Mouse (Mus musculus): ENCODE measurements around the gene Dclre1a.

Gene Dclre1a

DNA sequence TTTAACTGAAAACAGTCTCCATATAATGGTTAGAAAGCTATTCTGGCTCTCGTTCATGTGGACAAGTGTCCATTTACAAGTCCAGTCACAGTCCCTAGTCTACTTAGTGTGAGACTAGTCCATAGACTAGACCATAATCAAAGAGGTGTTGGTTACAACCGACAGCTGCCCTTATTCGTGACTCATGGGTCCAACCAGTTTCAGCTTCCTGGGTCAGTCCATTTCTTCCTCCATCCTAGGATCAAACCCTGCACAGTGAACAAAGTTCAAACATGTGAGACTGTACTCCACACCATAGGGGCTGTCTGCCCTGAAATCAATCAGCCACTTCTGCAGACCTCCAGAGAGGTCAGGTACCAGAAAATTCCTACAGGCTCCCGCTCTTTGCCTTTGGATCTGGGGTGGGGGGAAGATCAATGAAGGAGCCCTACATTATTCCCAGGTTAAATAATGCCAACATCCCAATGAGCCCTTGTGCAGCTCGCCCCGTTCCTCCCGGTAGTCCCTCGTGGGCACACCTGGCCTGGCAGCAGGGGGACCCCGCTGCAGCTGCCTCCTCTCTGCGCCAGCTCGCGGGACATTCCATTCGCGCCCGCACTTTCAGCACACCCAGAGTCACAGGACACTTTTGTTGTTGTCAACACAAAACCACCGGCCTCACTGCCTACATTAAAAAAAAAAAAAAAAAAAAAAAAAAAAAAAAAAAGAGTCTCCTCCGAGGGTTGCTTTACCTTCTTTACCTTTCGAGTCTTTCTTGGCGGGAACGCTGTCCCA, at the start of gene Dclre1a:
Dclre1a (minus strand) TSS at position 767 of the 774 bp plus-strand sequence.
- peak; percentile 78 to 85 for DNase-seq

DNA sequence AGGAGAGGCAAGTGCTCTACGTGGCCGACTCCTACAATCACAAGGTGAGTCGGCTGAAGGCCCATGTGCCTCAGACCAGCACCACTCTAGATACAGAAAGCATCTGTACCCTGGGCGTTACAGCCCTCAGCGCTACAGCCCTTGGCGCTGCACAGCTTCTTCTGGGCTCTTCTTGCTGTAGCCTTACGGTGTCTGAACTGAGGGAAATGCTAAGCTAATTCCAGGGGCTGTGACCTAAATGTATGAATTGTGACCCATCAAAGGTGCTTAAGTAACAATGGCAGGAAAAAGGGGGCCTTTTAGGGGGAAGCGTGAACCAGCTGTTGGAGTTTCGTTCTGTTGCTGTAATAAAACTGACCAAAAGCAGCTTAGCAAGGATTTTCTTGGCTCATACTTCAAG, 44.5 kb upstream of the Dclre1a start:
- no peak for DNase-seq

DNA sequence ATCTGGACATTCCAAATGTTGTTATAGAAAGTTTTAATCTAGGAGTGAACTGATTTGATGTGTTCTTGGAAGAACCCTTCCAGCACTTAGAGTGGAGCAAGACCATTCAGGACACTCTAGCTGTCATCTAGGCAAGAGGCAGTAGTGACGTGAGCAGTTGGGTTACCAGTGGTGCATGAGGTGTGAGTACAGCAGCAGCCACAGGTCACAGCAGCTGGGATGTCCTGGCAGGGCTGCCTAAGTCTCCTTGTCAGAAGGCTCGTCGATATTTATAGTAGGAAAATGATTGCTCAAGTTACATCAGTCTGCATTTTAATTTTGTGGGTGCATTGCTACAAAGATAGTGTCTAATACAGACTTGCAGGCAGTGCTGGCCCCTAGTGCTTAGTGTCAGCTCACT, 42.2 kb upstream of the Dclre1a start:
- no peak for DNase-seq

DNA sequence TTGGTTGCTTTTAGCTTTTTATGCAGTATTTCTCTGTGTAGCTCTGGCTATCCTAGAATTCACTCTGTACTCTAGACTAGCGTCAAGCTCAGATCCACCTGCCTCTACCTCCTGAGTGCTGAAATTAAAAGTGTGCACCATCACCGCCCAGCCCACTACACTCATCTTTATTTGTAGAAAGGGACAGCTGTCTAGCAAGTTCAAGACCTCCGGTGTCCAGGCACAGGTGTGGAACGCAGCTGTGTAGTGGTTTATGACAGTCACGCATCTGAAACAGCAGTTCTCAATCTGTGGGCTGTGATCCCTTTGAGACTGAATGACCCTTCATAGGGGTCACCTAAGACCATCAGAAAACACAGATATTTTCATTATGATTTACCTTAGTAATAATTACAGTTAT, 41.4 kb upstream of the Dclre1a start:
- DNase-seq, result no peak

DNA sequence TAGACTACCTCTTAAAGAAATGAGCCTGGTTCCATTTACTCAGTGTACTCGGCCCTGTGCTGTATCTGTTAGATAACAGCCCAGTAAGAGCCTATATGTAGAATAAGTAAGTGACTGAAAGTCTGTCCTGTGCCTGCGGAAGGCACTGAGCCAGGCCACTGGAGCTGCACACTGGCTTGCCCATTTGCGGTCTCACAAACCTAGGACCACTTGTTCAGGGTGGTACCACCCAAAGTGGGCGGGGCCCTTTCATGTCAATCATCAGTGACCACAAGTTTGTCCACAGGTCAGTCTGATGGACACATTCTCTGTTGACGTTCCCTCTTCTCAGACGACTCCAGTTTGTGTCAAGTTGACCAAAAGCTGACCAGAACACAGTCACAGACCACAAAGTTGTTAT, 41.0 kb upstream of the Dclre1a start:
- no peak for DNase-seq

DNA sequence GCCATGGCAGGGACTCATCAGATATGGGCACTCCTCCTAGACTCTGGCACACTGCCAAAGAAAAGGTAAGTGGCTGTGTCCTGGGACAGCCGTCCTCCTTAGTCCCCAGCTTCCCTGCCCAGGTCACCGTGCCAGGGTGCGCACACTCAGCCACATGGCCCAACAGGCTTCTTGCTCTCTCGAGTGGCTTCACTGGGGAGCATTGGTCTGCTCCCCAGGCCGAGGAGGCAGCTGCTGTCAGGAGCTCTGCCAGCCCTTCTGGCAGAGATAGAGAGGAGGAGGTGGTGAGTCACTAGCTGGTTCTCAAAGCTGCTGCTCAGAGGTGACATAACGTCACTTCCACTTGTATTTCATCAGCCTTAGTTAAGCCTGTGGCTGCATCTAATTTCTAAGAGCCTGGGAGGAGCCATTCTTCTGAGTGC, 40.2 kb upstream of the Dclre1a start:
- peak; percentile 12 to 46 for DNase-seq

DNA sequence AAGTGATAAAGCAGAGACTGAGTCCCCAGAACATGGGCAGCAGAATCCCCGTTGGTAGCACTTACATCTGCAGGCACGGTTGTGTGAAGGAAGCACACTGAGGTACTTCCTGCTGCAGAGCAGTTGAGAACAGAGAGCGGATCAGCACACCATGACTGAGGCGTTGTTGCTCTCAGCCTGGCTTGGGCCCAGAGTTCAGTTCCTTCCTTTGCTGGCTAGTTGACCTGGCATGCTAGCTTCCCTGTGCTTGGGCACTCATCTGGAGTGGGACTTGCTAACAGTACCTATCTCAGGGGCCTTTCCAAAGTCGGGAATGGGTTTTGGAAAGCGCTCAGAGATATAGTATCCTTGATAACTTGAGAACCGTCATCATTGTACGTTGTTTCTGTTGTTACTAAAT, 38.3 kb upstream of the Dclre1a start:
- no peak for DNase-seq

DNA sequence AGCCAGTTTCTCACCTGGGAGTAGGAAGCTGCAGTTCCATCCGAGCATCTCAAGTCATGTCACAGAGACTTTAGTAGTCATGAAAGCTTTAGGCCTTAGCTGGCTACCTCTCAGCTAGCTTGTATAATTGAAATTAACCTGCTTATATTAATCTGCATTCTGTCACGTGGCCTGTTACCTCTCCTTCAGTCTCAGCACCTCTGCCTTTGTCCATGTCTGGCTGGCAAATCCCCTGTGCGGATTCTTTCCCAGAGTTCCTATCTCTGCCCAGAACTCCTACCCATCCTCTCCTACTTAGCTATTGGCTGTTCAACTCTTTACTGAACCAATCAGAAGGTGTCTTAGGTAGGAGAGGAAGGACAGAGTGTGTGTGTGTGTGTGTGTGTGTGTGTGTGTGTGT, 36.3 kb upstream of the Dclre1a start:
- no peak for DNase-seq

DNA sequence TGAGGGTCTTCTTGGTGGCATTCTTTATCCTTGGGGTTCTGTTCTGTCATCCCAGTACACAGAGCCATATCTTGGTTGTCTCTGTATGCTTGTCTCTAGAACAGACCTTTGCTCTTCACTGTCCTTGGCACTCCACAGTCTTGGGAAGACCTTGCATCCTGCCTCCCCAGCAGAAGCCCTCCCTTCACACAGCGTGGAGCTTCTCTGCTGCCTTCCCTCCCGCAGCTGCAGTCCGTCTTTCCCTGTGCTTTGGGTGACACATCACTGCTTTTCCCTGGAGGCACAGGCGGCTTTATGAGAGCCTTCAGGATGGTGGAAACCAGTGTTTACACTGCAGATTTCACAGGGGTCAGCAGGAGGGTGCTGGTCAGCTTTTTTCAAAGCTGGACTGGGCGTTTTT, 35.8 kb upstream of the Dclre1a start:
- peak in 1 of 2 experiments; percentile 58 for DNase-seq

DNA sequence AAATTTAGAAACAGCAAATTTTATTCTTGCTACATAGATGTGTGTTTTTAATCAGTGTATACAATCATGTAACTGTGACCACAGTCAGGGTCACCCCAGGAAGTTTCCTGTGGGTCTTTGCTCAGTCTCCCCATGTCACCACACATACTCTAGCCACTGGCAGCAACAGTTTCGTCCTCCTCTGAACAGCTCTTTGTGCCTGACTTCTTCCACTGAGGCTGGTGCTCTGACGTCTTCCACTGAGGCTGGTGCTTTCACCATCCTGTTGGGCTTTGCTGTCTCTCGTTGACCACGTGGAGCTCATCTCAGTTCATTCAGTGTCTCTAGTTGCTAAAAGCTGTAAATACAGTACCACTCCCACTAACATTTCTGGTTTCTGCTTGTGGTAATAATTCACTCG, 34.0 kb upstream of the Dclre1a start:
- DNase-seq, result no peak

DNA sequence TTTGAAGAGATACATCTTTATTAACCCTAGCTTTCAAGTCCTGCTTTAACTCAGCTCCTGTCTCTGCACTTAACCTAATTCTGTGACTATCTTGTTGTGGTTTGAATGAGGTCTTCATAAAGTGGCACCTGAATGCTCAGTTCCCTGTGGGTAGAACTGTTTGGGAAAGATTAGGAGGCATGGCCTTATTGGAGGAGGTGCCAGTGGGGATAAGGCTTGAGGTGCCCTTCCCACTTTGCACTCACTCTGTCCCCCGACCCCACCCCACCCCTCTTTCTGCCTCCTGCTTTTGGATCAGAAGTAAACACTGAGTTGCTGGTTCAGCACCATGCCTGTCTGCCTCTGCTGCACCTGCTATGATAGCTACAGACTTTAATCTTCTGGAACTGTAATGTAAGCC, 29.8 kb upstream of the Dclre1a start:
- DNase-seq, result no peak

DNA sequence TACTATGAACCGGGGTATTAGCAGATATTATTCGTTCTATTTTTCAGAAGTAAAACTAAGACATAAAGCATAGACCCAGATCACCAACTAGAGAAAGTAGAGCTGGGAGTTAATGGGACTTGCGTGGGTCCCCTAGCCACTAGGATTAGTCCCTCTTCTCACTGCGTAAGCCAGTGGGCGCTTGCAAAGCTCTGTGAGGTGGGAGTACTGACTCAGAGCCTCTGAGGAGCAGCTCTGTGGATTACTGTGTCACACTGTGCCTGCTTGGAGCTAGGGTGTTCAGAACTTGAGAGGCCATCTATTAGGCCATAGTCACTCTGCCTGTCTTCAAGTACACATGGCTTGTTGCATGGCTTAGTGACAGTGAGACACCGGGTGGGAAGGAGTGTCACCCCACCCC, 25.2 kb upstream of the Dclre1a start:
- DNase-seq, result no peak

DNA sequence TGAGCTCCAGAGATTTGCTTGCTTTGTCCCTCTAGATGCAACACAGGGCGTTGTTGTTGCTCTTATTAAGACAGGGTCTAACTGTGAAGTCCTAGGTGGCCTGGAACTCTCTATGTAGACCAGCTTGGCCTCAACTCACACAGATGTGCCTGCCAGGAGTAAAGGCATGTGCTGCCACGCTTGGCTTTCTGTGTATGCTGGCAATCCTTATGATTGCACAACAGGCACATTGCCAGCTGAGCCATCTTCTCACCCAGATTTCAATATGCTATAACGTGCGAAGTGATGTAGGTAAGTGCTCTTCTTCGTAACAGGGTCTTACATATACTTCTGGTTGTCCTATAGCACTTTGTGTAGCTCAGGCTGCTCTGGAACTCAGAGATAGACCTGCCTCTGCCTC, 23.9 kb upstream of the Dclre1a start:
- DNase-seq, result no peak

DNA sequence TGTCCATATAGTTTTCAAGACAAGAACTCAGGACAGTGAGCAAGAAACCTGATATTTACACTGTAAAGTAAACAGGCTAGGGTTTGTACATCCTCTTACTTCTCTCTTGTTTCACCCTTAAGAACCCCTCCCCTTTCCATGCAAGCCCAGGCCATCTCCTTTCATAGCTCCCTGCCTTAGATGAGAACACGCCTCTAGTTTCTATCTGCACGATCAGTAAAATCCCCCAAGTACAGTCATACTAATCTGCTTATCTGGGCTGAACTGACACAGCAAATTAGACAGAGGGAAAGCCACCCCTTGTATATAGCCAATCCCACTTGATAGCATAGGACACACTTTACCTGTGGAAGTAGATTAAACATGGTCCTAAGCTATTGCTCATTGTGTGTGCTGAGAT, 23.2 kb upstream of the Dclre1a start:
- no peak for DNase-seq

DNA sequence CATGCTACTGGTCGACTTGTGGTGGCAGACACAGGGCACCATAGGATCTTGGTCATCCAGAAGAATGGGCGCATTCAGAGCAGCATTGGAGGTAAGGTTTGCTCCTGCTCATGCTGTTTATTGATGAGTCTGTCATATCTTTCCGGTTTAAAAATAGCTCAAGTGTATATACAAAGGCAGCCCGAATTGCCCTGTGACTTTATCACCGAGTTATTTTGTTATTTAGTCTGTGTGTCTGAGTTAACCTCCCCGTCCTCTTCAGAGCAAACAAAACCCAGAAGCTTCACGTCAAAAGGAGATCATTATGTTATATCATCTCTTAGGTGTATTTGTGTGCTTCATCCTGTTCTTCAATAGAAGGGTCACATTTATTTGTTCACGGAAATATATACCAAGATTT, 22.8 kb upstream of the Dclre1a start:
- DNase-seq, result no peak

DNA sequence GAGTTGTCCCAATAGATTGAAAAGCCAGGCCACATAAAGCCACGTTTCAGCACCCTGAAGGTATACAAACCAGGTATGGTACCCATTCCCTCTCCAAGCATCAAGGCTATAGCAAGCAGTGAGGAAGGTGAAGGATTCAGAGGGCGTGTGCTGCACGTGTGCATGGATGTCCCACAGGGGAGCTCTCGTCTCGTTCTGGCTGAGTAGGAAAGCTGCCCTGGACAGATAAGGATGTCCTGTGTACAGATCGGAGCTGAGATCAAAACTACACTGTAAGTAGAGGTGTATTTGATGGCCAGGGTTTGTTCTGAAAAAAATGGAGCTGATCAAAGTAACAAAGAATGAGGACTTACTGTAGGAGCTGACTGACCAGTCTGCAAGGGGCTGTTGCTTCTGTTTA, 18.9 kb upstream of the Dclre1a start:
- DNase-seq, result no peak

DNA sequence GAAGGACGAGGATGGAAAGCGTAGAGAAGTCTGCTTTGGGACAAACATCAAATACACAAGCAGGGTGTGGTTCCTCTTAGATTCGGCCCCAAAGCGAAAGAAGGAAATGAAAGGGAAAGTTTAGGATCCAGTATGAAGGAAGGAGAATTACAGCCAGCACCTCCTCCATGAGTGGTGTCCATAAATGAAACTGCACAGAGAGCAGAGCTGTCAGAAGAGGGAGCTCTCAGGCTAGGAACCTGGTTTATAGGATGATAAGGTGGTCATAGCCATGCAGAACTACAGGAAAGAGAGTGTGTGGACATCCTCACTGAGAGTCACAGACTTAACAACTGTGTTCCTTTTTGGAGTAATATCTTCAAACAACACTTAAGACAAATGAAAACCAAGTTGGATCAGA, 18.0 kb upstream of the Dclre1a start:
- DNase-seq, result peak; percentile 43 to 71

DNA sequence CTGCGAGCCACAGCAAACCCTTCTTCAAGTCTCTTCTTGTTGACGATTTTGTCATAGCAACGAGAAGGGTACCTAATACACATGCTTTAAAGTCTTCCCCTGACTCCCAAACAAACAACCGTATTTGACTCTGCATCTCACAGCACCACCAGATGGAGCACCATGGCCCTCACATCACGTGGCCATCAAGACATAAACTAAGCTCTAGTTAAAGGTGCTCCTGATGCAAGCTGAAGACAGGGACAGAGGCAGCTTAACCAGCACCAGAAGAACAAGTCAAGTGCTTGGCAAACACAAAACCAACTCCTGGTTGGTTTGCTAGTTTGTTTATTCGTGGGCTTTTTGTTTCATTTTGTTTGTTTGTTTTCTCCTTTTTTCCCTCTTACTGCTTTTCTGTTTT, 17.3 kb upstream of the Dclre1a start:
- peak; percentile 27 to 44 for DNase-seq

DNA sequence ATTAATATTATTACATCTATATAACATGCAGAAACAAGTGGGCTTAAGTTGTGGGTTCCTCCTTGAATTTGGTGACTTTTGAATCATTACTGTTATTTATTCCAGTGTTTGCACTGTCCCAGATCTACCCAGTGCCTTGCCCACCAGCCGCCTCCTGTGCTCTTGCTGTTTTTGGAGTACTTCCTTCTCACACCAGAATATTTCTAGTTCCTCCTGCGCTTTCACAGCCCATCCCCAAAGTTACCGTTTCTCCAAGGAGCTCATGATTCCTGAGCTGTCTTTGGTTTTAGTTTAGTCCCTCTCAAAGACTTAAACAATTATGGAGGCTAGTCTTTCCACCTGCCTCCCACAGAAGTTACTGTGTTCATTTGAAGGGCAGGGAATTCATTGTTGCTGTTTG, 15.4 kb upstream of the Dclre1a start:
- DNase-seq, result no peak

DNA sequence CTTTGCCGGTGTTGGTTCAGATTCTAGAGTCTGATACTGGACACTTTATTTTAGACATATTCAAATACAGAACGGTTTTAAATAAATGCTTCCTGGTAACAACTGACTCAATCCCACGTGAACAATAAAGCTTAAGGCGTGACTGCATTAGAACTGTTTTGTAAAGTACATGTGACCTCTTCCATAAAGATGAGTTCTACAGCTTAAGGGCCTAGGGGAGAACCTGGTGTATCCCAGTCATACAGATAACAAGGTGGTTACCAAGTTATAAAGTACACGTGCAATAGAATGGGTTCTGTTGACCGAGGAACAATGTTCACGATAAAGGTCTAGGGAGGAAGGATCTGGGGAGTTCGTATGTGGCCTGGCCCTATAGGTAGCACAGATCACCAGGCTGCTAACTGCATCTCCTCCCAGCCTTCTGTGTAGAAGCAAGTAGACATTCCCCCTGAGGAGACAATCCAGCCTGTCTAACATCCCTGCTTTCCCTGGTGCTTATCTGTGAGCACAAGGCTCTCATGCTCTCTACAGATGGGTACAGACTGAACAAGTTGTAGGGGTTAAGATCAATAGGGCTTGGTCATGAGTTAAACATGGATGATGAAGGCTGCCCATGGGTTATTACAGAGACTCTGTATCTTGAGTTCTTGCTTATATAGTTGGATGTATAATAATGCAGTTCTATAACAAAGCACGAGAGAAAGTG, 14.6 kb upstream of the Dclre1a start:
- DNase-seq, result no peak

DNA sequence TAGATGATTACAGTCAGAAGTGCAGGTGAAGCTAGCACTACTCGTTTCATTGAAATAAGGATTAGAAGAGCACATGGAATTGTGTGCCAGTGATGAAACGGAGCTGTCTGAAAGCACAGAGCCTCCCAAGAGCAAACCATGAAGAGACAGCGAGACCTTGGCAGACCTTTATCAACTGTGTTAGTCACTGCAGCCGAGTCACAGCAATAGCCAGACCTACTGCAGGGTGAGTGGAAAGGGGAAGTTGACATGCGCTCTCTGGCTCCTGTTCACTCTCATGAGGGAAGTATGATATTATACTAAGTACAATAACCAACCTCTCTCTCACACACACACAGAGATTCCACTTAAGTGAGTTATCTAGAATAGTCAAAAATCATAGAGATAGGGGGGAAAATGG, 8.0 kb upstream of the Dclre1a start:
- no peak for DNase-seq

DNA sequence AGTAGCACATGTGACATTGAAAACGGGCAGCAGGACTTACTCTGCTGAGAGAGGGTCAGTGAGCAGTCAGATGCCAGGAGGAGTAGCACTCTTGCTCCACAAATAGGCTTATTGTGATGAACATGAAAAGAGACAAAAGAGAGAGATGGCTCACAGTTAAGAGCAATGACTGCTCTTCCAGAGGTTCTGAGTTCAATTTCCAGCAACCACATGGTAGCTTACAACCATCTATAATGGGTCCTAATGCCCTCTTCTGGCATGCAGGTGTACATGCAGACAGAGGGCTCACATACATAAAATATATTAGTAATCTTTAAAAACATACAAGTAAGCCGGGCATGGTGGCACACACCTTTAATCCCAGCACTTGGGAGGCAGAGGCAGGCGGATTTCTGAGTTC, 5.2 kb upstream of the Dclre1a start:
- no peak for DNase-seq

DNA sequence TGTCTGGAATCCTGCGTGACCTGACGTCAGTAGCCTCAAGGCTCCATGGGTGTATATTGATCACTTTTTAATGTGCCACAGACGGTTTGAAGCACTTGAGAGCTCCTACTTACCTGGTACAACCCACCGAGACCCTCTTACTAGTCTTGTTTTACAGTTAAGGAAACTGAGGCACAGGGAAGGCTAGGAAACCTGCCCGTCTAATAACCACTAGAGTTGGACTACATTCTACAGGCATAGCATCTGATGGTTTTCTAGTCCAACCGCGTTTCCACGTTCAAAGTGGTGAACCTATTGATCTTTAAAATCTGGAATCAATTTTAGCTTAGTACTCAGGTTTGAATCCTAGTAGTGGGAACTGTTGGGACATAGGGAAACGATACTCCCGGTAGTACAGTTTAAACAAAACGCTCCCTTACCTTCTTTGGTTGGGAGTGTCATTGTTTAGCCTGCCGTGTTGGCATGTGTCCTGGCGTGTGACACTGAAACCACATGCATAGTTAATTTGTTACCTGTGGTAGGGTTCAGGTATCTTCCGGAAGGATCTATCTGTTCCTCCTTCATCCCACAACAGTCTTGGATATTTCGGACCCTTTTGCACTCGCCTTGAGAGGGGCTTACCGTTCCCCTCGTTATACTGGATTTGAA, 1.1 kb upstream of the Dclre1a start:
- DNase-seq, result peak; percentile 21 to 49
